Mouse (Mus musculus): ENCODE measurements around the gene Hps4.
"Not testable (repeated sequence)": the region's sequence is repeated elsewhere in the genome, so short reads cannot be mapped to it uniquely, and the experiment has no call there.

The Hps4 gene

DNA sequence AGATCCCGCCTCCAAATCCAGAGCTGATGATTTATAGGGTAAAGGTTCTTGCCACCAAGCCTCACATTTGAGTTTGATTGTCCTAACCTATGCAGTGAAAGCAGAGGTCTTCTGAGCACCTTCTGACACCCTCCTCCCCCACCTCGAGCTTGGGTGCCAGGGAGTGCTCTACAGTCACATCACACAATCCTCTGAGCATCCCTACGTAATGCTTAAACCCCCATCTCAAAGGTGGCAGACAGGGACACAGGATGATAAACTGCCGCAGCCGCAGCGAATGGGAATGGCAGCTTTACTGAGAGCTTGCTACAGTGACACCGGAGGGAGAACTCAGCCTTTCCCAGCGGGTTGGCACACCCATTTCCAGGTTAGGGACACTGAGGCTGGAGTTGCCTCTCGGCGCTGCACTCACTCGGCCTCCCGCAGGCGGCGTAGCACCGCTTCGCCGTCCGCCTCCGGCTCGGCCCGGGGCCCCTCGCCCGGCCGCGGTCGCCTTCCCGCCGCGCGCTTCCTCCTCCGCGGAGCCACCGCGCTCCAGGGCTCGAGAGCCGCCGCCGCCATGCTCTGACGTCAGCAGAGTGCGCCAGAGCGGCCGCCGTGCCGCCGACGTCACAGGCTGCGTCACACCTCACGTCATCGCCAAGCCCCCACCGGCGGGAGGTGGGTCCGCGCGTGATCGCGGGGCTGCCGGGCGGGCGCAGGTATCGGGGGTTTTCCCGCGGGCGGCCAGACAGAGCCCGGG is at the start of gene Hps4, which contains the start of gene Srrd:
Gene Hps4 (plus strand): TSS at position 621 of the 742 bp plus-strand sequence.
Gene Srrd (minus strand): TSS at position 578 of the 742 bp plus-strand sequence.
- peak; percentile 89 for DNase-seq (ENCODE audit: low spot score in 2 of 2)

DNA sequence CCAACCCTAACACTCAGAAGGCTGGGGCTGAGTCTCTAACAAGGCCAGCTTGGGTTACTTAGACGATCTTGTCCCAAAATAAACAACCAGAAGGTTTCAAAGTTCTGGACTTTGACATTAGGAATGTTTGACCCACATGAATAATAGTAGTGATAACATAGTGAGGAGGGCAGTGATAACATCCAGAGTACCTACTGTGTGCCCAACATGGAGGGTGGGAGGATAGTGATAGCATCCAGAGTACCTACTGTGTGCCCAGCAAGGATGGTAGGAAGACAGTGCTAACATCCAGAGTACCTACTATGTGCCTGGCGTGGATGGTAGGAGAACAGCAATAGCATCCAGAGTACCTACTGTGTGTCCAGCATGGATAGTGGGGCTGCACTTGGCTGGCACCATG is 49.1 kb upstream of the Hps4 start:
- no peak for DNase-seq (ENCODE audit: low spot score in 2 of 2)

DNA sequence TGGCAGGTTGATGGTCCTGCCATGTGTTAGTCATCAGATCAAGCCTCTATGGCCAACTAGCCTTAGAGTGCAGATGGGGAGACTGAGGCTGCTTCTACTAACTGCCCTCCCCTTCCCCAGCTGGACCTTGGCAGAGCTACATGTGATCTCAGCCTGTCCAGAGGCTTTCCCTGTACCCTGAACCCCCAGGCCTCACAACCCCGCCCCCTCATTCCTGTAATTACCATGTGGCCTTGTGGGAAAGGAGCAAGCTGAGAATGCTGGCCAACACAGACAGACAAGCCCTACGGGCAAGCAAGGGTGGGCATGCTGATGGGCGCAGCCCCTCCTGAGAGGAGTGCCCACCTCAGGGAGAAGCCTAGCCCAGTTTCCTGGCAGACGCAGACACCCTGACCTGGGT is 48.2 kb upstream of the Hps4 start:
- DNase-seq (ENCODE audit: low spot score in 2 of 2), result no peak

DNA sequence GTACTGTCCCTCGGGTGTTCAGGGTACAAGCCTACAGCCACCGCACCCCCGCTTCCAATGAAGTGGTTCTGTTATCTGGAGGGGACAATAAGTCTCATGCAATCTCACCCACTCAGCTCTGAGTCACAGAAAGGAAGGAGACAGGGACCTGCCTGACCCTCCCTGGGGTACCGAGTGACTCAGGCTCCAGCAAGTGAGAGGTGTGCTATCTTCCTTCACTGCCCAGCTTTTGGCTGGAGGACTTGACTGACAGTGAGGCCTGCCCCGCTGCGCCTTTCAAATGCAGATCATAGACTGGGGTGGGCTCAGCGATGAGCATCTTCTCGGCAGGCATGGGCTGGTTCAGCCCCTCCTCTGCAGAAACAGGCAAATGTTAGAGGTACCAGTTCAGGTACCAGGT is 47.7 kb upstream of the Hps4 start:
- no peak for DNase-seq (ENCODE audit: low spot score in 2 of 2)

DNA sequence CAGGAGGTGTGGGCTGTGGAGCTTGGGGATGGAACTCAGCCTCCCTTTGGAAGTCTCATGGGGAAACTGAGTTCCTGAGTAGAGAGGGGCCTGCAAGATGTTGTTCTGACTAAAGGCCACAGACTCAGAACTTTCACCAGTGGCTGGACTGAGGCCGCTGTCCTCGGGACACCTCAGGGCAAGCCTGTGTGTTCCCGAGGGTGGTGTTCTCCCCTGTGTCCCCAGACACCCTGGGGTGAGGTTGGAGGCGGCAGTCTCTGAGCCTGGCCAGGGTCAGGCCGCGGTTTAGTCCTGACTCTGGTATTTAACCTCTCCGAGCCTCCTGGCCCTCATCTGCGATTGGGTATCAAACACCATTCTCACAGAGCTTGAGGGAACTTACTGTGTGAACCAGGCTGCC is 47.3 kb upstream of the Hps4 start:
- DNase-seq (ENCODE audit: low spot score in 2 of 2), result no peak

DNA sequence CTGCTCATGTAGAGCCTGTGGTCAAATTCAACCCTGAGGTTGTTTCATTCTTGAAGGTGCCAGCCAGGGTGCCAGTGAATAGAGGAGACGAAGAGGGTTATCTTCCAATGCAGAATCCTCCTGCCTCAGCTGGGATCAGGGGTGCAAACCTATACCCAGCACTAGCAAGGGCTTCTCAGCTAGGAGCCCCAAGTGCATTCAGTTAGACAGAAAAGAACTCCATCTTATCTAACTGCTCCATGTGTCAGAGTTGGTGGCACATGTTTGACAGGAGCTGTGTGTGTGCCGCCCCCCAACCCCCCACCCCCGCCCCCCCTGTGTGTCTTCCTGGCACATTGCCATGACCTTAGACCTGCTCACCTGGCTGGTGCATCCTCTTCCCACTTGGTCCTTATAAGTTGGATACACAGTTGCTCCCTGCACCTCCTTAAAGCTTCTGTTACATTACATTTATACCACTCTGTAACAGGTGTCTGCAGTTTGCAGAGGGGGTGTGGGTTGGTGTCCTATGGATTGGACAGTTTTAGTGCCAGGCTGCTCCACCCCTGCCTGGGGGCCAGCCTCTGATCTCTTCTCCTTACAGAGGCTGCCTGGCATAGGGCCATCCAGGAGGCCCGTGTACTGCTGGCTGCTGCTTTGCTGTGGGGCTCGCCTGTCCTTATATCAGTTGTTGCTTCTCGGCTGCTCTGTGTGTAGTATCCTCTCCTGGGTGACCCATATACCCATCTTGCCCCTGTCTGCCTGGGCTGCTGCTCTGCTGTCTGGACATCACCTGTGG is 46.3 kb upstream of the Hps4 start:
- DNase-seq (ENCODE audit: low spot score in 2 of 2), result peak in 1 of 2 experiments; percentile 62

DNA sequence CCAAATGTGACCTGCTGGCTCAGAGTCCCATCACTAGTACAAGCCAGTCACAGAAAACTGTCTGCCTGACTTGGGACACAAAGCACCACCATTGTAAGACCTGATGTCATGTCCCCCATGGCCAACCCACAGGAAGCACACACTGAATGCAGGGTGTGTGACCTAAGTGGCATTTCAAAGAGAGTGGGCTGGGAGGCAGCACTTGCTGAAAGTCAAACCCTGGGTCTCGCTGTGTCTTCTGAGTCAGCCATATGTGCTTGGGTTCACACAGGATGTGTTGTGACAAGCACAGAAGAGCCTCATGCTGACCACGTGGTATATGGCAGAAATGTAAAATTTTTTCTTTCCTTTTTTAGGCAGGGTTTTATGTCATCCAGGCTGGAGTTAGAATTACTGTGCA is 45.6 kb upstream of the Hps4 start:
- DNase-seq (ENCODE audit: low spot score in 2 of 2), result no peak

DNA sequence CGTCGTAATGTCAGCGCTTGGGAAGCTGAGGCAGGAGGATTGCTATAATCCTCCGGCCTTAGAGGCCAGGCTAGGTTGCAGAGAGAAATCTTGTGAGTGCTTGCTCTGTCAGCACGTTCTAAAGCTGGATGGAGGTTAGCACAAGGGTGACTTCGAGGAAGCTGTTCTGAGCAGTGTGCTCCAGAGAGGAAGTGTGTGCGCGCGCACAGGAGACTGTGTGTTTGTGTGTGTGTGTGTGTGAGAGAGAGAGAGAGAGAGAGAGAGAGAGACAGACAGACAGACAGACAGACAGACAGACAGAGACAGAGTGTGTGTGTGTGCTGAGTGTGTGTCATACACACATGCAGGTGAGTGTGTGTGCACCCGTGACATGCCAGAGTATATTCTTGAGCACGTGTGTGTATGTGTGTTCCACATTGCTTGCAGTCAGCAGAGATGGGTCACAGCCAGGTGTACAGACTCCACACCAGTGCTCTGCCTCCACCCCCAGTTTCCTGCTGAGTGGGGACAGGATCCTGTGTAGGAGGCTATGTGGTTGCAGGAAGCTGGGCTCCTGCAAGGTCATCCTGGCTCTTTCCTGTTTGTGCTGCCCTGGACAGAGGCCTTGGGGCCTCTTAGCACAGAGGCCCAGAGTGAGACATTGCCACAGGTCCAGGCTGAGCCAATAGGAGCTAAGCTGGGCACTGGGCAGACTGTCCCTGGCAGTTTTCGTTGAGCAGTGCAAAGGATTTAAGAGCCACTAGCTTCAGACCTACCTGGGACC is 44.5 kb upstream of the Hps4 start:
- DNase-seq (ENCODE audit: low spot score in 2 of 2), result peak in 1 of 2 experiments; percentile 48

DNA sequence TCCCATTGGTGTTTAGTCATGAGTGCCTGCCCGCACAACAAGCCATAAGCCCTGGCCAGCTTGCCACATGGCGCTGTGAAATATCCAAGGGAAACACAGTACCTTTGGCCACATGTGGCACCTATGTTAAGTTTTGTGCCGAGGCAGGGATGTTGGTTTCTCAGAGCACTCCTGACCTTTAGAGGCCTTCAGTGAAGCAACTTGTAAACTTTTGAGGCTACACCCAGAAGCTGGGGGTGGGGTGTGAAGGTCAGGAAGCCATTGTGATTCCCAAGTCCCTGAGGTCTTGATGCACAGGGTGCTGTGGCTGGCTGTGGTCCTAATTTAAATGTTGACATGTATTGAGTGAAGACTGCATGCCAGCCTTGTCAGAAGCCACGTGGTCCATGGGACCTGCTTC is 43.5 kb upstream of the Hps4 start:
- DNase-seq (ENCODE audit: low spot score in 2 of 2), result no peak

DNA sequence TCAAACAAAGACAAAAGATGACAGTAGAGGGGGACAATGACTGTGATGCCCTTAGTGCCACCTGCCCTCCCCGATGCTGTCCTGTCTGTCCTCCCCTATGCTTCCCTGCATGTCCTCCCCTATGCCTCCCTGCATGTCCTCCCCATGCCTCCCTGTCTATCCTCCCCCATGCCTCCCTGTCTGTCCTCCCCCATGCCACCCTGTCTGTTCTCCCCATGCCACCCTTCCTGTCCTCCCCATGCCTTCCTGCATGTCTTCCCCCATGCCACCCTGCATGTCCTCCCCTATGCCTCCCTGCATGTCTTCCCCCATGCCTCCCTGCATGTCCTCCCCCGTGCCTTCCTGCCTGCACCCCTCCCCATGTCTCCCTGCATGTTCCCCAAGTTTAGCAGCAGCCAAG is 42.8 kb upstream of the Hps4 start:
- no peak for DNase-seq (ENCODE audit: low spot score in 2 of 2)

DNA sequence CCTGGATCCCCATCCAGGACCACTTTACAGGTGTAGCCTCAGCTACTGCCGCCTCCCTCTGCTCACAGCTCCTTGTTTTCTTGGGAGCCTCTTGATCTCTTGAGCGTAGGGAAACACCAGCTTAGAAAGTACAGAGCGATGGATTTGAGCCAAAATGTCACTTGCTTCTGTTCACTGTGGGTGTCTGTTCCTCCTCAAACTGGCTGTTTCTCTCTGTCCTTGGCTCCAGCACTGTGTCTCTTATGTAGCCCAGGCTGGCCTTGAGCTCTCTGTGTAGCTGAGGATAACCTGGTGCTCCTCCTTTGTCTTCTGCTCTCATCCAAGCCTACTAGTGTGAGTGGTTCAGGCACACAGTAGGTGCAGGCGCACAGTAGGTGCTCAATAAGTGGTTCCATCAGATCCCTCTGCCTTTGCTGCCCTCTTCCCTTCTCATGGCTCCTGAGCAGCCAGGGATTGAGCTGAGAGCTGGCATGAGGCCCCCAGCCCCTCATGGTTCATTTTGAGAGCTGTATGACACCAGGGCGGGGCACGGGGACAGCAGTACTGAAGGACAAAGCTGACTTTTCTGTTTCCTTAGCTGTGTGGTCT is 42.1 kb upstream of the Hps4 start:
- no peak for DNase-seq (ENCODE audit: low spot score in 2 of 2)

DNA sequence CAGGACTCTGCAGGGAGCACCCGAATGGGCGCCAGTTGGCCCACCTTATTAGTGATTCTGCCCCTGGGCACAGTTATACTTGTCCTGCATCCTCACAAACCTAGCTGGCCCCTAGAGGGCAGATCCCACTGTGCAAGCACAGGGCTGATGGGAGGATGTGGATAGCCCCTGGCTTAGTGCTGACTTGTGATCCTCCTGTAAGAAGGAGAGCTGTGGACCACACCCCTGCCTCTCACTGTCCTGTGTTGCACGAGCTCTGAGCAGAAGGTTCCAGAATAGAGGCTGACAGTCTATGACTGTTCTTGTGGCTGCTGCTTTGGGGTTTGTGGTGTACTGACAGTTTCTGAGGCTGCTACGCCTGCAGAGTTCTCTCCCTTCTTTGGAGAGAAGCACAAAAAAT is 41.2 kb upstream of the Hps4 start:
- DNase-seq (ENCODE audit: low spot score in 2 of 2), result no peak

DNA sequence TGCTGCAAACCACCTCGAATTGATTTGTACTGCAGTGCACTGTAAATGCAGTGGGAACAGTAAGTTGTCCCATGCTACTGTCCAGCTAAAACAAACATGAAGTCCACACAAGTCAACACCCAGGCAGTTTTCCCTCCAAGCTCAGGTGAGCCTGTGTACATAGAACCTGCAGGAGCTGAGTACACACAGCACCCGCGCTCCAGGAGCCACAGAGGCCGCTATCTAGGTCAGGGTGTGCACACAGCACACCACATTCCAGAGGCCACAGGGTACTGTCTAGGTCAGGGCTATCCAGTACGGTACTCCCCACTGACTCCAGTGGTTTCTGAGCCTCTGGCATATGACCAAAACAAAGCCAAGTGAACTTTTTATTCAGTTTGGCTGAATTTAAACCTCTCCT is 40.6 kb upstream of the Hps4 start:
- no peak for DNase-seq (ENCODE audit: low spot score in 2 of 2)

DNA sequence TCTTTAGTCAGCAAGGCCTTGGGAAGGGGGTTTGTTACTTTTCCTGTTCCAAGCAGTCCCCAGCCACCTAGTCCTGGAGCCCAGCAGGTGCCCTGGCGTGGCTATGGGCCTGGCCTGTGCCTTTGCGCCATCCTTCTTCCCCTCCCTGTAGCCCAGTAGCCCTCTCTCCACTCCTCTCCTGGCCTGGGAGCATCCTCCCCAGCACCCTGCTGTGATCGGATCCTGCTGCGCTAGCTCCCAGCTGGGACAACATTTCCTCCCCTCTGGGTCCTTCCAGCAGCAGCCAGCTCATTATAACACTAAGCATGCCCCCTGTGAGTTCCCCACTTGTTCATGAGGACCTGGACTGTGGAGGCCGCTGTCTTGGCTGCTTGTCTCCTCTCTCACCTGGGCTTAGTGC is 37.0 kb upstream of the Hps4 start:
- DNase-seq (ENCODE audit: low spot score in 2 of 2), result no peak

DNA sequence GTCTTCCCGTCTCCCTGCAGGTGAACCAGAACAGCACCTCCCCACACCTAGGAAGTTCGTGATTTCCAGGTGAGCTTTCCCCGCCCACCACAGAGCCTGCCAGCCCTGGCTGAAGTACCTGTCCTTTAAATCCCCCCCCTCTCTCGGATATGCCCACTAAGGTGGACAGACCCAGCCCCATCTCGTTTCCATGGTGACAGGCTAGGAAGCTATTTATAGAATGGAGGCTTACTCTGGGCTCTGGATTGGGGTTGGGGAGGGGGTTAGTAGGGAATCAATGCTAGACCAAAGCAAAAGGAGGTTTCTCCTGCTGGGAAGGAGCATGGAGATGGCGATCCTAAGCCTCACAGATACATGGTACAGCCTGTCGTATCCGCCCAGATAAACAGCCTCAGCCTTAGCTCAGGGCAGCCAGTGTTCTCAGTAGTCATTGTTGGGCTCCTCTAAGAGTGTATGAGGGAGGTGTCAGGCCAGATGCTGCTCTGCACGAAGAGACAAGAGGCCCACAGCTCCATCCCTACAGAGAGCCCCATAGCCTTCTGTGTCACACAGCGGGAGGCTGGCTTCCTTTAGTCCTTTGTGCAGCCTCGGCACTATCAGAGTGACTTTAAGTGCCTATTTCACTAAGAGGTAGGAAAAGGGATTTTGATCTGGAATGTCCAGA is 29.5 kb upstream of the Hps4 start:
- DNase-seq (ENCODE audit: low spot score in 2 of 2), result no peak

DNA sequence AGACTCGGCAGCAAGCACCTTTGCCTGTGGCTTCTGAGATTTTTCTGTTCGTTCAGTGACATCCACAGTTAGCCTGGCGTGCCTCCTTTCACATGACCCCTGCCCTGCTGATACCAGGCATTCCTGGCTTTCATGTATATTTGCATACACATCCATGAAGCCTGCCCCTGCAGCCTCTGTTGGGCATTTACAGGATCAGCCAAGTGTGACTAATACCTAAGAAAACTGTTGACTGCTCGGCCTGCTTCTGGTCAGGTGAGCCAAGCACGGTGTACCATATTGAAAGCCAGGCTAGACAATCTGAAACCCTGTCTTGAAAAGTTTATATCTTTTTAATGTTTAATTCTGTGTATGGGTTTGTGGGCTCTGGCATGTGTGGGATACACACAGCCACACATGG is 26.4 kb upstream of the Hps4 start:
- no peak for DNase-seq (ENCODE audit: low spot score in 2 of 2)

DNA sequence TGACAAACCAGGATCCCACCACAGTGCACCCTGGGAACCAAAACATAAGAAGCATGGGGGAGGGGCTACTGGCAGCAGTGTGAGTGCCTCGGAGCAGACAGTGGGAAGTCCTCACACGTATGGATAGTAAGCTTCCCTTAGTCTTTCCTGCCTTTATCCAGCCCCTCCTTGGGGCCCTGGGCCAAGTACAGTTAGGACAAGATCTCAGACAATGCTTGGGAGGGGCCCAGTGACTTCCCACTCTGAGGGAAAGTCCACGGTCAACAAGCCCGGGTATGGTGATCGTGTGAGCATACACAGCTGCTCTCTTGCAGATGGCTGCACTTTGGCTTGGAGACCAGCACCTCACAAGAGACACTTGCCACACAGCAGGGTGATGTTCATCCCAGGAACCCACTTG is 25.6 kb upstream of the Hps4 start:
- DNase-seq (ENCODE audit: low spot score in 2 of 2), result no peak

DNA sequence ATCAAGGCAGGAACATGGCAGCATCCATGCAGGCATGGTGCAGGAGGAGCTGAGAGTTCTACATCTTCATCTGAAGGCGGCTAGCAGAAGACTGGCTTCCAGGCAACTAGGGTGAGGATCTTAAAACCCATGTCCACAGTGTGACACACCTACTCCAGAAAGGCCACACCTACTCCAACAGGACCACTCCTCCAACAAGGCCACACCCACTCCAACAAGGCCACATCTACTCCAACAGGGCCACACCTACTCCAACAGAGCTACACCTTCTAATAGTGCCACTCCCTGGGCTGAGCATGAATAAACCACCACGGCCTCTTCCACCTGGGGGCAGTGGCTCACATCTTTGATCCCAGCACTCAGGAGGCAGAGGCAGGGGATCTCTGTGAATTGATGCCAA is 23.5 kb upstream of the Hps4 start:
- DNase-seq (ENCODE audit: low spot score in 2 of 2), result not testable (repeated sequence)

DNA sequence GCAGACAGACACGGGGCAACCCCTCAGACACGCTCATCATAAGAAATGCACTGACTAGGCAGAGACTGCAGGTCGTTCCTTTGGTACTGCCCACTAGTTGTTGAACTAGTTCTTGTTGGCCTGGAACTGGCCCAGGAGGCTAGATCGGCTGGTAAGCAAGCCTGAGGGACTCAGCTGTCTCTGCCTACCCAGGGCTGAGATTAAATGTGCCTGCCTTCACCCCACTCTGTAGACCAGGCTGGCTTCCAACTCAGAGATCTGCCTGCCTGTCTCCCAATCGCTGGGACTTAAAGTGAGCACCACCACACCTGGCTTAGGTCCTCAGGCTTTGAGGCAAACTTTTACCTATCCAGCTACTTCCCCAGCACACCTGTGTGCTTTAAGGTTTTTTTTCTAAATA is 22.5 kb upstream of the Hps4 start:
- no peak for DNase-seq (ENCODE audit: low spot score in 2 of 2)

DNA sequence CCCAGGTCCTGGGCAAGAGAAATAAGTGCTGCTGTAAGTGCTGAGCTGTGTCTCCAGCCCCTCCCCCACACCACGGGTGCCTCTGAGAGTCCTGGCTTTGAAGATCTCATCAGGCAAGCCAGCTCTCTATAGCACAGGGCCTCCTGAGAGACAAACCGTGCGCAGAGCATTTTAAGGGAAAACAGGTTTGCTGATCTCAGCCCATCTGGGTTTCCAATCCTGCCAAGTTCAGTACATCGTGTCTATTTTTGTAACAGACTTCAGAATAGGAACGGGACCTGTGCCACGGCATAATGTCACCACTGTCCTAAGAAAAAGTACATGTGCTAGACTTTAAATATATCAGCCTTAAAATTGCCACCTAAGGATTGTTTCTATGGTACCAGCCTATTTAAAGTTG is 21.9 kb upstream of the Hps4 start:
- no peak for DNase-seq (ENCODE audit: low spot score in 2 of 2)

DNA sequence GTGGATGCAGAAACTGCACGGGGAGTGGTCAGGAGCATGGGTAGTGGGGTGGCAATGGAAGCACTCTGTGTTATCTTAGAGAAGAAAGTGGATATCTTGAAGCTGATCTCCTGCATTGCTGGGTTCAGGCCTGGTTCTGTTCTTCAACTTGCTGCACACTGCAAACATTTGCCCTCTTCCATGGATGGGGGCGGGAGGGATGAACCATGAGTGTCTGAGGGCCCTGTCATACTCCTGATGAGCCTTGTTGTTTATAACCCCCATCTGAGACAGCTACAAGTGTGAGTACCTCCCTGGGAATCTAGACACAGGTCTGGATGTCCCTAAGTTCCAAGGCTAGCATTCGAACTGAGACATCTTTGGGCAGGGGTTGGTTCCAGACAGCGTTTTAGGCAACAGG is 21.5 kb upstream of the Hps4 start:
- no peak for DNase-seq (ENCODE audit: low spot score in 2 of 2)

DNA sequence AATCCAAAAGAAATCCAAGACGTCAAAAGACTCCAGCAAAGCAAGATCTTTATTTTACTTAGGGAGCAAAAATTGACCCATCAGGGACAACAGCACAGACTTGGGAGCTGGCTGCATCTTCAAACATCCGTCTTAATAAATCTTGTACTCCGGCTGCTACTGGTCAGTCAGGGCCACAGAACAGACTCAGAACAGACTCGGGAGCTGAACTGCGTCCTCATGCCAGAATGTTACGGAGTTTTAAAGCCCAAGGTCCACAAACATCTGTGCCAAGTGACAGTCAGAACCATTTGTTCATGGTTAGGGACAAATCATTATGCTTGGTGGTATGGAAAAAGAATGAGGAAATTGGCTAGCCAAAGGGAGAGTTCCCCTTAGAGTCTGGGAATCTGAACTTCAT is 19.6 kb upstream of the Hps4 start:
- no peak for DNase-seq (ENCODE audit: low spot score in 2 of 2)

All from spleen, postnatal 10 days (tissue).